Mouse (Mus musculus): ENCODE data around the gene Slc5a2.

Slc5a2 gene

GRCm38 (mm10) chr7:128282532-128283244 is 17.2 kb downstream of the Slc5a2 start:
- ChIA-PET CTCF (no interaction called here), POLR2A (interaction anchor here in 1 of 4 experiments (0.7 to 1.5 kb wide), 3 partner anchors 12 to 16 kb away, joined by 3 to 4 read pairs (median 4); partner anchors contain the start of gene BC017158)

- ChIA-PET CTCF (interaction anchor here in 1 of 4 experiments (1.1 kb wide), 1 partner anchor 441 kb away, joined by 3 read pairs; no protein-coding TSS in a partner anchor), POLR2A (interaction anchor here in 2 of 4 experiments (1.1 to 1.7 kb wide), 4 partner anchors 9 to 35 kb away, joined by 4 to 10 read pairs (median 5); no protein-coding TSS in a partner anchor)
Observed at GRCm38 (mm10) chr7:128284047-128284446, 18.6 kb downstream of the Slc5a2 start.

- CTCF ChIA-PET: interaction anchor here in 1 of 4 experiments (0.5 kb wide), 1 partner anchor 39 kb away, joined by 3 read pairs; the partner anchor contains the start of gene Tgfb1i1
- POLR2A ChIA-PET: interaction anchor here in 2 of 4 experiments (1.1 to 2.8 kb wide), 5 partner anchors 8 to 34 kb away, joined by 4 to 21 read pairs (median 6); no protein-coding TSS in a partner anchor
Observed at GRCm38 (mm10) chr7:128285060-128285459, 19.6 kb downstream of the Slc5a2 start.

- CTCF ChIA-PET: interaction anchor here in 3 of 4 experiments (0.6 to 1.9 kb wide), 12 partner anchors 9 to 77 kb away, joined by 3 to 16 read pairs (median 4); partner anchors contain the start of genes 9130023H24Rik (in 1 of the 3), Armc5 (in 1 of the 3), BC017158 (in 1 of the 3) and Tgfb1i1 (in 1 of the 3)
- POLR2A ChIA-PET: interaction anchor here in 2 of 4 experiments (0.6 to 2.1 kb wide), 11 partner anchors 8 to 231 kb away, joined by 3 to 12 read pairs (median 4); partner anchors contain the start of gene BC017158 (in 2 of the 2)
Observed at GRCm38 (mm10) chr7:128288923-128289544, 23.6 kb downstream of the Slc5a2 start.

- POLR2A ChIA-PET: no interaction called here
- CTCF ChIA-PET: no interaction called here
Observed at GRCm38 (mm10) chr7:128294785-128295184, 29.3 kb downstream of the Slc5a2 start.

GRCm38 (mm10) chr7:128296514-128296913 is 31.1 kb downstream of the Slc5a2 start:
- CTCF ChIA-PET: interaction anchor here in 1 of 4 experiments (1.0 kb wide), 1 partner anchor 48 kb away, joined by 3 read pairs; no protein-coding TSS in a partner anchor
- POLR2A ChIA-PET: interaction anchor here in 2 of 4 experiments (0.9 to 2.1 kb wide), 4 partner anchors 9 to 26 kb away, joined by 3 to 7 read pairs (median 3); no protein-coding TSS in a partner anchor

GRCm38 (mm10) chr7:128297291-128297616 is 31.8 kb downstream of the Slc5a2 start:
- POLR2A ChIA-PET: interaction anchor here in 3 of 4 experiments (0.9 to 2.1 kb wide), 12 partner anchors 9 to 330 kb away, joined by 3 to 7 read pairs (median 5); partner anchors contain the start of genes 9130023H24Rik (in 1 of the 3) and Fus (in 1 of the 3)

GRCm38 (mm10) chr7:128297617-128298480 is 32.4 kb downstream of the Slc5a2 start, which contains the start of gene BC017158:
TSS of gene BC017158 (minus strand) at chr7:128298170.
- ChIA-PET CTCF (interaction anchor here (0.6 to 1.7 kb wide), 8 partner anchors 9 to 111 kb away, joined by 3 to 7 read pairs (median 4); partner anchors contain the start of gene 9130023H24Rik (in 1 of the 4)), POLR2A (interaction anchor here in 3 of 4 experiments (0.7 to 2.1 kb wide), 19 partner anchors 9 to 330 kb away, joined by 3 to 7 read pairs (median 4); partner anchors contain the start of genes 9130023H24Rik (in 1 of the 3), Fus (in 1 of the 3) and Tial1 (in 1 of the 3))

More at GRCm38 (mm10) chr7:128297291-128297616, 31.8 kb downstream of the Slc5a2 start:
- CTCF ChIA-PET: interaction anchor here in 3 of 4 experiments (0.7 to 1.7 kb wide), 3 partner anchors 8 to 96 kb away, joined by 3 to 6 read pairs (median 6); no protein-coding TSS in a partner anchor

GRCm38 (mm10) chr7:128298481-128299342 is 33.3 kb downstream of the Slc5a2 start:
- ChIA-PET CTCF (interaction anchor here in 2 of 4 experiments (0.9 to 1.7 kb wide), 5 partner anchors 10 to 110 kb away, joined by 3 to 6 read pairs (median 4); partner anchors contain the start of gene 9130023H24Rik (in 1 of the 2)), POLR2A (interaction anchor here (0.7 to 1.6 kb wide), 16 partner anchors 10 to 331 kb away, joined by 3 to 6 read pairs (median 4); partner anchors contain the start of genes 9130023H24Rik (in 1 of the 4), Fus (in 1 of the 4) and Tial1 (in 1 of the 4))

GRCm38 (mm10) chr7:128300952-128301351 is 35.5 kb downstream of the Slc5a2 start:
- ChIA-PET POLR2A (interaction anchor here in 1 of 4 experiments (0.5 kb wide), 1 partner anchor 24 kb away, joined by 3 read pairs; no protein-coding TSS in a partner anchor), CTCF (interaction anchor here in 1 of 4 experiments (1.0 kb wide), 1 partner anchor 48 kb away, joined by 3 read pairs; no protein-coding TSS in a partner anchor)

GRCm38 (mm10) chr7:128302151-128302550 is 36.7 kb downstream of the Slc5a2 start:
- CTCF ChIA-PET: interaction anchor here in 1 of 4 experiments (3.5 kb wide), 1 partner anchor 44 kb away, joined by 27 read pairs; no protein-coding TSS in a partner anchor
- POLR2A ChIA-PET: no interaction called here

GRCm38 (mm10) chr7:128304198-128304597 is 38.7 kb downstream of the Slc5a2 start:
- ChIA-PET POLR2A (no interaction called here), CTCF (interaction anchor here in 2 of 4 experiments (2.8 to 3.5 kb wide), 2 partner anchors 40 to 41 kb away, joined by 16 to 27 read pairs; no protein-coding TSS in a partner anchor)

- ChIA-PET POLR2A (interaction anchor here in 3 of 4 experiments (0.7 to 1.3 kb wide), 3 partner anchors 15 to 50 kb away, joined by 3 to 5 read pairs (median 4); no protein-coding TSS in a partner anchor), CTCF (interaction anchor here (0.6 to 3.5 kb wide), 9 partner anchors 13 to 643 kb away, joined by 3 to 27 read pairs (median 4); no protein-coding TSS in a partner anchor)
Observed at GRCm38 (mm10) chr7:128304907-128305306, 39.5 kb downstream of the Slc5a2 start.

- CTCF ChIA-PET: no interaction called here
Observed at GRCm38 (mm10) chr7:128307851-128308250, 42.4 kb downstream of the Slc5a2 start.

GRCm38 (mm10) chr7:128309216-128309615 is 43.8 kb downstream of the Slc5a2 start:
- ChIA-PET POLR2A (no interaction called here), CTCF (no interaction called here)

More at GRCm38 (mm10) chr7:128307851-128308250, 42.4 kb downstream of the Slc5a2 start:
- POLR2A ChIA-PET: no interaction called here

- ChIA-PET POLR2A (no interaction called here), CTCF (no interaction called here)
Observed at GRCm38 (mm10) chr7:128309776-128310175, 44.3 kb downstream of the Slc5a2 start.
